Mouse (Mus musculus): ENCODE data around the gene Prss36. TPM values are rescaled to one million over a fixed set of nuclear protein-coding genes. Genes with fewer than 3 reads are reported as not detected.

Gene Prss36
- total RNA-seq, 2 experiments from 2014 or later = 3.3 to 7.3 TPM

DNA sequence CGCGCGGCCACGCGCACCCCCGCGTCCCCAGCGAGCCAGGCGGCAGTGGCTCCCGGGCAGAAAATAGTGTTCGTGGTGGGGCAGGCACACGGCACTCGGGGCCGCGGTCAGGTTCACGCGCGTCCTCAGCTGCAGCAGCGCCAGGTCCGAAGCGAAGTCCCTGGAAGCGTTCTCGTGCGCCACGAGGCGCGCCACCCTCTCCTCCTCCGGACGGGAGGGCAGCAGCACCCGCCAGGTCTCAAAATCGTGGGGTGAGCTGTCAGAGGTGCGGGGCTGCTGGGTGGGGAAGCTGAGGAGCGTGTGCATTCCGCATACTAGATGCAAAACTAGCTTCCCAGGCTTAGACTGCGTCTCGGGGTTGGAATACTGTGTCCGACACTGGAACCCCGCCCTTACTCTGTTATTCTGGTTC, 10.8 kb downstream of the Prss36 start:
- ATAC-seq (replicated peaks; ENCODE audit: poor library complexity, severe bottlenecking) = no peak

DNA sequence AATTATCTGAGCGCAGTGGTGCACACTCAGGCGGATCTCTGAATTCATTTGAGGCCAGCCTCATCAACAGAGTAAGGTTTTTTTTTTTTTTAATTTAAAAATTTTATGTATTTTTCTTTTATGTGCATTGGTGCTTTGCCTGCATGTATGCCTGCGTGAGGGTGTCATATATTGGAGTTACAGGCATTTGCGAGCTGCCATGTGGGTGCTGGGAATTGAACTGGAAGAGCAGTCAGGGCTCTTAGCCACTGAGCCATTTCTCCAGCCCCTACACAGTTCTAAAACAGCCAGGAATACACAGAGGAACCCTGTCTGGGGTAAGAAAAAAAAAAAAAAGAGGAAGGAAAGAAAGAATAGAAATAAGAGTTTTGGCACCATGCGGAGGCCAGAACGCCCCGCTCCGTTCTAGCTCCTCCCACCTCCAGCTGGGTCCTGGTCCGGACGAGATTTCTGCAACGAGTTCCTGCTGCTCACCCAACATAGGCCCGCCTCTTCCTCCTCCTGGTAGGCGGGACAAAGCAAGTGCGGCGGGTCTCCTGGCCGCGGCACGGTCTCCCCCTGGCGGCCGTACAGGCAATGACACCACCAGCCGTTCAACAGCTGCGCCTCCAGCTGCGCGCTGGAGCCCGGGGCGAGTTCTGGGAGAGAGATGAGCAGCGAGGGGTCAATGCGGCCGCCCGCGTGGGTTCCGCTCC, 11.3 kb downstream of the Prss36 start:
- peak; percentile 96 for ATAC-seq (replicated peaks; ENCODE audit: poor library complexity, severe bottlenecking)

DNA sequence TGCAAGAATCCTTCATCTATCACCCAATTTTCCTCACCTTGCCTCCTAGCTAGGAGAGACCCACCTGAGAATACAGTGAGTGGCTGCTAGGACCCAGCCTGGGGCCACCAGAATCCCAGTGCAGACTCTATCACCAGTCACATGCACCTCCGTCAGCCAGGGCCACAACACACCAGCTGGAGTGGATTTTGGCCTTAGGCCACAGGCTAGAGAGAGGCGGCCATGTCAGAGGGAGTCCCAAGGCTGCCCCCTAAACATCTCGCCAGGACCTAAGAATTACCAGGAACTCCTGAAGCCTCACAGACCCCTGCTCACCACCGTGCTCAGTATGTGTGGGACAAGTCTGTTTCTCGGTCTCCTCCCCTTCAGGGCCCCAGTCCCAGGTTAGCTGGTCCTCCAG, 12.4 kb downstream of the Prss36 start:
- ATAC-seq (replicated peaks; ENCODE audit: poor library complexity, severe bottlenecking) = no peak

DNA sequence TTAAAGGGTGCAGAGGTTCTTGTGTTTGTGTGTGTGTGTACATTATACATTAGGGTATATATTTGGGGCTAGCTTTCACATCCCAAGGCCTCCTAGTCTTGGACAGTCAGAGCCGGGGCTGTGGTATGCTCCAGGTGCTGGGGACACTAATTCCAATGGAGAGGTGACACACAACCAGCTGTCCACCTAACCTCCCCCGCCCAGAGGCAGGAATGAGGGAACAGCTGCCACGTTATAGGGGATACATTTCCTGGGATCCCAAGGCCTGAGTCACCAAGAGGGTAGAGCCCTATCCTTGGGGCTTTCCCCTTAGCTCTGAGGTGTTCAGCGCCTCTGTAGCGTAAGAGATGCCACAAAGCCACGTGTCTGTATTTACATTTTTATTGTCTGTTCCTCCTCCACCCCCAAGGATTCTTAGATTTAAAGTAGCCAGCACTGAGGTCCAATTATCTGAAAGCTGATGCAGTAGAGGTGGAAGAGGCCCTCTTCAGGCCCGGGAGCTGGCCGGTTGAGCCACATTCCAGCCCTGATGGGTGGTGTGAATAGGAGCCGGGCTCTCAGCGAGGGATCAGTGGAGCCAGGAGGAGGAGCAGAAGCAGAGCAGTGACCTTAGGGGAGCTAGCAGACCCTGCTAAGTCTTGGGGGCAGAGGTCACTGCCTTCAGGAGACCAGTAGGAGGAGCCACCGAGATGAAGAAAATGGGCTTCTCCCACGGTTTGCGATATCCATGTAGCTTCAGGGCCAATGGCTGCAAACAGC, 14.1 kb downstream of the Prss36 start:
- ATAC-seq (replicated peaks; ENCODE audit: poor library complexity, severe bottlenecking) = no peak

DNA sequence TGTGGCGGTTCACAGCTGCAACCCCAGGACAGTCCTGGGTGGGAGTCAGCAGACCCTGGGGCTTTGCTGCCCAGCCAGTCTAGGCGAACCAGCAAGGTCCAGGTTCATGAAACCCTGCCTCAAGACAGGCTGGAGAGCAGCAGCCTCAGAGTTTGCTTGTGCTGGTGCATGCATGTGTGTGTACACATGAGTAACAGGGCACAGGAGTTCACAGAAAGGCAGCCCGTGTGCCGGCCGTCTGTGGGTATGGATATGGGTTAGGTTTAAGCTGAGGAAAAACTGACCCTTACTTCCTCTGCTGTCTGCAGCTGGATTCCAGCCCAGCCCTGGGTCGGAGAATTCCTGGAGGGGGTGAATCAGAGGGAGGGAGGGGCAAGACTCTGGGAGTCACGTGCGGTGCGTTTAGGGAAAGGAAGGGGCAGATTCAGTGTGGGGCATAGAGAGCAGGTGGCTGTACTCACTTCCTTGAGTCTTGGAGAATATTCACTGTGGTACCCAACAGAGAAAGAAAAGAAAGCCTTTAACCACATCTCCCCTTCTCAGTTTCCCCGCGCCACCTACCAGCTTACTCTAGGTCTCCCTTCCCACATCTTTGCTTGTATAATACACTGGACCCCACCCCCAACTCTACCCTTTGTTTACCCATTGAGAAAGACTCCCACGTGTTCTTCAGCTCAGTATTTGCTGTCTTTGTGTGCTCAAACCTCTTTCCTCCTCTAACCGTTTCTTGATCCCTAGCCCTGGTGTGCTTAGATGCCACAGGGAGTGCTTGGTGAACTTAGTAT, 15.0 kb downstream of the Prss36 start:
- ATAC-seq (replicated peaks; ENCODE audit: poor library complexity, severe bottlenecking) = peak; percentile 21

DNA sequence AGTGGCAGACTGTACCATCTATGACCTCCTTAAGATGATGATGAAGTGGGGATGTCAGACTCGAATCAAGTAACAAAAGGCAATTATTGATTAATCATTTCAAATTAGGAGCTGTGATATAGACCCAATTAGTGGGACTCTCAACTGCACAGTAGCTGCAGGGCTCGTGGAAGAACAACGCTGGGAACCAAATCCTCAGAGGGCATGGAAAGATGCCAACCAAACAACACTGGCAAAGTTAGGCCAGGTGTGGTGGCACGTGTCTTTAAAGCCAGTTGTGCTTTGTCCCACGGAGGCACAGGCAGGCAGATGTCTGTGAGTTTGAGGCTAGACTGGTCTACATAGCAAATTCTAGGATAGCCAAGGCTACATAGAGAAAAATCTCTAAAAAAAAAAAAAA, 15.9 kb downstream of the Prss36 start:
- ATAC-seq (replicated peaks; ENCODE audit: poor library complexity, severe bottlenecking) = no peak

DNA sequence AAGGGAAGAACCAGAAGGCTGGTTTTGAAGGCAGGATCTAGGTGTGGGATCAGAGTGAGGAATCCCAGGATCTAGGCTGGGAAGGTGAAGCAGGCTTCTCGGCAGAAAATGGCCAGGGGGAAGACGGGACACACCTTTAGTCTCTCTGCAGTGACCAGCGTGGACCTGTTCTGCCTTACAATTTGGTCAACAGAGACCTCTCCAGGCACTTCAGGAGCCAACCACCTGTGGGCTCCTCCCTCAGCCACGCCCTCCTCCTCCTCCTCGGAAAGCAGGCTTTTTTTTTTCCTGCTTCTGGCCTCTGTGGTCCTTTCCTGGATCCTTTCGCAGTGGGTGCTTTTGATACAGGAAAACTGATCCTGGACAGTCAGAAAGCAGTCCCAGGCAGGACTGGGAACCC, 16.6 kb downstream of the Prss36 start, which contains the start of gene Prss8:
TSS of gene Prss8 (minus strand) at position 182 of the 400 bp plus-strand sequence.
- ATAC-seq (replicated peaks; ENCODE audit: poor library complexity, severe bottlenecking) = no peak

DNA sequence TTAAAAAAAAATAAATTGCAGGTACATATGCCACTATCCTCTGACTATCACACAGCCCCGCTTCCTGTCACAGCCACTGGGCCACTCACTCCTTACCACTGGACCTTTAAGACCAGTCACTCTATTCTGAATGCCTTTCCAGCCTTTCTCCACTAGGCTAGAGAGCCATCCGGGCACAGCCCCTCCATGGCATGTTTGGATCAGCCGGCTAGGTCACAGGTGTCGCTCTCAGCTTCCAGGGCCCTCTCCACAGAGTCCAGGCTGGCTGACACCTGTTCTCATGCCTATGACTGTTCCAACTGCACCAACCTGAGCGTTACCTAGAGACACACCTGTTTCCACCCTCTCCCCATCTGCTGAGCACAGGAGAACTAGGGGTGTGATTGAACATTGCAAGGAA, 17.9 kb downstream of the Prss36 start:
- no peak for ATAC-seq (replicated peaks; ENCODE audit: poor library complexity, severe bottlenecking)

DNA sequence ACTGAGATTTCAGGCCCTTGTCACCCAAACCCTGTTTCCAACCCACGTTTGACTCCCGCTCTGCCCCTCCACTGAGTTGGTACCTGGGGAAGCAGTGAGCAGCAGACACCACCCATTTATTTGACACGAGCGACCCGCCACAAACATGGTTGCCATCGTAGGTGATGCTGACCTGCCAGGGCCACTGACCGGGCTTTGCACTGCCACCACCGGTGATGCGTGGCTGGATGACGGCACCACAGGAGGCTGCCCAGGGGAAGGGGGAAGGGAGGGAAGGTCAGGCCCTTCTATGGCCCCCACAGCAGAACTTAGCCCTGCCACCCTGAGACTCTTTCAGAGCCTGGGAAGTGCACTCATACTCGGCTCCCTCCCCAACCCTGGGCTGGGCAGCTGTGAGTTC, 18.8 kb downstream of the Prss36 start:
- ATAC-seq (replicated peaks; ENCODE audit: poor library complexity, severe bottlenecking) = no peak

DNA sequence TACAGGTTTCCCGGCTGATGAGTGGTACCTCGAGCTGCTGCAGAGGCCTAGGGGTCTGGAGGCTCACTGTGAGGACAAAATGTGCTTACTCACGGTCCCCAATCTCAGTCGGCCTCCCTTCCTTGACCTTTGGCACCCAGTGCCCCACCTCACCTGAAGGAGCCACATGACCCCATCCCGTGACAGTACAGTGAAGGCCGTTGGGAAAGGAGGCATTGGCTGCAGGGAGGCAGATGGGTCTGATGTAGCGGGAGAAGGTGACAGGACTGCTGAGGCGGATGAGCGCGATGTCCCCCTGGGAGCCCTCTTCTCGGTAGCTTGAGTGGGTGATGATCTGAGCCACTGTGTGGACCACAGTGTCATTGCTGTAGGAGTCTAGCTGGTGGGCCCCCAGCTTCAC, 19.7 kb downstream of the Prss36 start:
- ATAC-seq (replicated peaks; ENCODE audit: poor library complexity, severe bottlenecking) = no peak

DNA sequence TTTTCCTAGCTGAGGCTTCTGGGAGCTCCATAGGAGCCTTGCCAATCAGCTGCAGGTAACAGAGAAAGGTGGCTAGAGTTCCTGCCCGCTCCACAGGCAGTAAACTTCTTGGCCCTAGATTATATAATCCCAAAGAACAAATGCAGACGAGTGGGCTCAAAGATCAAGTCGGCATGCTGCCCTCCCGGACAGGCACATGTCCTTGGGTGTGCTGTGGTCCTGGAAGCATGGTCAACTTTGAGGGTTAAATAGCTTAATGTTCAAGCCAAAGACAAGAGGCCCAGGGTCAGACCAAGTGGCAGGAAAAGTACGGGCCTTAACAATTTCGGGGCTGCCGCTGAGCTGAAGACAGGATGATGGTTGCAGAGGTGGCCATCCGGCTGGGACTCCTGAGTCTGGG, 20.5 kb downstream of the Prss36 start:
- no peak for ATAC-seq (replicated peaks; ENCODE audit: poor library complexity, severe bottlenecking)

DNA sequence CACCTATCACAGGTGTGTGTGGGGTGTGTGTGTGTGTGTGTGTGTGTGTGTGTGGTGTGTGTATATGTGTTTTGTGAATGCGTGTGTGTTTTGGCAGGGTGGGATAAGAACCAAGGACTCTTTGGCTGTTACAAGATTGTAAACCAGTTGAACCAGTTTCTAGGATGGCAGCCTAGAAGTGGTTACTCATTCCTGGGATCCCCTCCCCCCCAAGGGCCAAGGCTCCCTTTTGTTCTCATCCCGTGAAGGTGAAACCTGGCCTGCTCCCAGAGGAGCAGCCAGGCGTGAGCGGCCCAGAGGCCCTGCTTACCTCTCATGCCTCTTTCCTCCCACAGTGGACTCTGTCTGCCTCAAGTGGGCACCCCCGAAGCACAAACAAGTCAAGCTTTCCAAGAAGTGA, 21.3 kb downstream of the Prss36 start:
- no peak for ATAC-seq (replicated peaks; ENCODE audit: poor library complexity, severe bottlenecking)

DNA sequence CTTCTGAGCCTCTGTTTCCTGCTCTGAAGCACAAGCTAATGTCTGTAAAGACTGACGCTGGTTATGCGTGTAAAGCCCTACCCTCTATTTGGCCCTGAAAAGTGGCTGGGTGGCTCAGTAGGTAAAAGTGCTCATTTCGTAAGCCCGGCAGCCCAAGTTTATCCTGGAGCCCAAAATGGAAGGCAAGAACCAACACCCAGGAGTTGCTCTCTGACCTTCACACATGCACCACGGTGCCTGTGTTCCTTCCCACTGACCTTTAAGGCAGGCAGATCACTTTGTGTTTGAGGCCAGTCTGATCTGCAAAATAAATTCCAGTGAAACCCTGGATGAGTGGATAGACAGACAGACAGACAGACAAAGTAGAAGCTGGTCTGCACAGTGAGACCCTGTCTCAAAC, 22.8 kb downstream of the Prss36 start:
- ATAC-seq (replicated peaks; ENCODE audit: poor library complexity, severe bottlenecking) = no peak

DNA sequence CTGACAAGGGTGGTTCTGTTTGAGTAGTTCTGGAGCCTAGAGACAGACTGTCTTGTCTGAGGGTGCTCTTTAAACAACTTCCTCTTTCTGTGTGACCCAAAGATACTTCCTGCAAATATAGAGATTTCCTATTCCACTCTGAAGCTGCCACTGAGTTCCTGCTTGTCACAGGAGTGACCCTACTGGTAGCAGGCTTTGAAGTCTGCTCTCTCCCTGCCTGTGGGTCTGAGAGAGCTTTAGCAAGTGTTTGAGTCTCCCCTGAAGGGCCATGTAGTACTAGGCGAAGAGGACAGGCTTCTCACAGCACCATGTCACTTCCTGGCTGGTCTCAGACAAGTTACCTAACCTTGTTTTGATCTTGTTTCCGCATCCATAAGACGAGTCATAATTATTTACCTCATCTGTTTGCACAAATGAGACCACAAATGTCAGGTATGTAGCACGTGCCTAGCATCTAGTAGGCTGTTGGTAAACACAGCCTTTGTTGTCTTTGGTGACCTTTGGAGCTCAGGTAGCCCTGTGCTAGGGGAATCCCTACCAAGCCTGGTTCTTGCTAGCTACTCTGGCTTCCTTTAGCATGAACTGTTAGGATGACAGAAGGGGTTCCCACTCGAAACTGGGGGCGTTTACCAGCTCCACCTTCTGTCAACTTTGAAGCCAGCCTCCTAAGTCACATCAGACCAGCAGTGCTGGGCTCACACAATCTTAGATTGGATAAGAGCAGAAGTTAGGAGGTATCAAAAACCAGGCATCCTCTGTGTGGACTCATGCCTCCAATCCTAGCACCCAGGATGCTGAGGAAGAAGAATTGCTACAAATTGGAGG, 23.9 kb downstream of the Prss36 start:
- peak; percentile 79 for ATAC-seq (replicated peaks; ENCODE audit: poor library complexity, severe bottlenecking)

DNA sequence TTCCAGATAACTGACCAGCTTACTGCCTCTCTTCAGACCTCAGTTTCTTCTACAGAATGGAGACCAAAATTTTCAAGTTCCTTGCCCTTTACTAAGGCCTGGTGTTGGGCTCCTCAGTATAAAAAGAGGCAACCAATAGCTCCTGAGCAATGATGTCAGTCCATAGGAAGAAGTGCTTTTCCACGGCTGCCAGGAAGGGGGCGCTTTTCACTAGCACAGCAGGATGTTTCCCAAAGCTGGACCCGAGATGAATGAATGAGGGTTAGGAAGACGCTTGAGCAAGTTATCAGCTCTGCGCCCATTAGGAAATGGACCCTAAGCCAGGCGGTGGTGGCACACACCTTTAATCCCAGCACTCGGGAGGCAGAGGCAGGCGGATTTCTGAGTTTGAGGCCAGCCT, 25.0 kb downstream of the Prss36 start:
- ATAC-seq (replicated peaks; ENCODE audit: poor library complexity, severe bottlenecking) = peak; percentile 46

DNA sequence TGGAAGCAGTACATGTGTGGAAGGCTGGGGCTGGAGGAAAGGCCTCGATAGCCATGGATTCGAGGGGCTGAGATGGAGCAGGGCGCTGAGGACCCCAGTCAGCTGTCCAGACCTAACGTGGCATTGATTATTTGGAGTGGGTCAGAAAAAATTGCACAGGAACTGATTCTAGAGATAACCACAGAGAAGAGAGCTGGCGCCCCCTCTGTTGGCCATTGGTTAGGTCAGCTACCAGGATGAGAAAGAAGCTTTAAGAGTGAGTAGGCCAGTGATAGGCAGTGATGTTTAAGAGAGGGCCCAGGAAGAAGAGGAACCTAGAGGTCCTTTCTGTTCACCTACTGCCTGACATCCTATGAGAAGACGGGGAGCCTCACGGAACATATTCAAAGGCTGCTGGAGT, 27.2 kb downstream of the Prss36 start:
- ATAC-seq (replicated peaks; ENCODE audit: poor library complexity, severe bottlenecking) = peak; percentile 43

DNA sequence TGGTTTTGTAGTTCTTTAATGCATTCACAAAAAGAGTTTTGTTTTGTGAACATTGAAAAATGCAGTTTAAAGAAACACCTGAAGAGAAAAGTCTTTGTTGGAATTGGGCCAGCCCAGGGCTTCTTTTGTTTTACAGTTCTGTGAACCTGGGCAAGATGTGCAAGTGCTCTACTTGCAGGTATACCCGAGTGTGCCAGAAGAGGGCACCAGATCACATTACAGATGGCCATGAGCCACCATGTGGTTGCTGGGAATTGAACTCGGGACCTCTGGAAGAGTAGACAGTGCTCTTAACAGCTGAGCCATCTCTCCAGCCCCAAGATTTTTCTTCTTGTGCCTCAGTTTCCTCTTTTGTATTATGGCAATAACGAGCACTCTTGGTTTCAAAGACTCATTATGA, 28.3 kb downstream of the Prss36 start:
- ATAC-seq (replicated peaks; ENCODE audit: poor library complexity, severe bottlenecking) = 0 out of 2 replicates have a peak, but pooled peaks have one; percentile 28

DNA sequence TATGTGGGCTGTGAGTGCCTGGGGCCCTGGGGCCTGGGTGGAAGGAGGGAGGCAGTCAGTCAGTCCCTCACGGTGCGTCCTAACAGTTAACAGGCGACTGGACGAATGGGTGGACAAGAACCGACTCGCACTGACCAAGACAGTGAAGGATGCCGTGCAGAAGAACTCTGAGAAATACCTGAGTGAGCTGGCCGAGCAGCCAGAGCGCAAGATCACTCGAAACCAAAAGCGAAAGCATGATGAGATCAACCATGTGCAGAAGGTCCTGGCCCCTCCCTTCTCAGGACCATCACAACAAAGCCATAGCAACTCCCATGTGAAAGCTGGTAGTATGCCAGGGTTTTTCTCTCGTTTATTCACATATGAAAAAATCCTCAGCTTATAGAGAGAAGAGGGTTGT, 31.2 kb downstream of the Prss36 start:
- ATAC-seq (replicated peaks; ENCODE audit: poor library complexity, severe bottlenecking) = no peak

DNA sequence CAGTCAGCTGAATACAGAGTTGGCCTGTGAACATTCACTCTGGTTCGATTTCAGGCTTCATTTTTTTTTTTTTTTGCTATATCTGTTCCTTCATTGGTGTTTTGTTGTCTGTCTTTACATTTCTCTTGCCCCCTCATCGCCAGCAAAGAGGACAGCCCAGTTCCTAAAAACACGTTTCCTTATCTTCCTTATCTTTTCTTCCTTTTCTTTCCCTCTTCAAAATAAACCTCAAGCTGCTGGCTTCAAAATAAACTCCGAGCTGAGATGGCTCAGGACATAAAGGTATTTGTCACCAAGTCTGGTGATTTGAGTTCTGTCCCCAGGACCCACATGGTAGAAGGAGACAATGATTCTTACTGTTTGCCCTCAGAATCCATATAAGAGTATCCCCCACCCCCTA, 33.6 kb downstream of the Prss36 start:
- ATAC-seq (replicated peaks; ENCODE audit: poor library complexity, severe bottlenecking) = no peak

DNA sequence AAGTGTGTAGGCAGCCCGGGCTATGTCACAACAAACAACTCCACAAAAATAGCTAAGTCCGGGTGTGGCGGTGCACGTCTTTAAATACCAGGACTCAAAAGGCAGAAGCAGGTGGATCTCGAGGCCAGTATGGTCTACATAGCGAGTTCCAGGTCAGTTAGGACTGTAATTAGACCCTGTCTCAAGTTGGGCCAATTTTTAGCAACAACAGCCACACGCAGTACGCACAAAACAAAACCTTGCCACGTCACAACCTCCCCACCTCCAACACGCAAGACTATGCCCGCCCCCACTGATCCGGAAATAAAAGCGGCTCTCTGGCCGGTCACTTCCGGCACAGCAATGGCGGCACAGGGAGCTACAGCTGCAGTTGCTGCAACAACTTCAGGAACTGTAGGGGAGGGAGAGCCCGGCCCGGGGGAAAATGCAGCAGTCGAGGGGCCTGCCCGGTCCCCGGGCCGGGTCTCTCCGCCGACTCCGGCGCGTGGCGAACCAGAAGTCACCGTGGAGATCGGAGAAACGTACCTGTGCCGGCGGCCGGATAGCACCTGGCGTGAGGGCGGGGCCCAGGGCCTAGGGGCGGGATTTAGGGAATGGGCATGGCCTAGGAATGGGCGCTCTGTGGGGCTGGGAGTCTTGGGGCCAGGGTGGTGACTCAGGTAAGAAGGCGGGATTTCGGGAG, 34.2 kb downstream of the Prss36 start, which contains the start of gene Kat8:
TSS of gene Kat8 (plus strand) at position 327 of the 682 bp plus-strand sequence.
- peak; percentile 98 for ATAC-seq (replicated peaks; ENCODE audit: poor library complexity, severe bottlenecking)

Data from granulocyte monocyte progenitor cell, adult 5-6 weeks (primary cell).